Mouse (Mus musculus) ES-Bruce4 (cell line): ENCODE data around the gene Mapt. TPM values are rescaled to one million over a fixed set of nuclear protein-coding genes. Genes with fewer than 3 reads are reported as not detected.

Experiments
- H3K27ac ChIP-seq: 2 replicates; pipeline ENCODE4 v1.5.1; 2012; ENCODE audit warnings: low read length, inconsistent platforms; ENCODE audit not compliant: insufficient read depth
- H3K27me3 ChIP-seq: 2 replicates; pipeline ENCODE4 v1.6.1; 2012; ENCODE audit warnings: mild to moderate bottlenecking, low read length, inconsistent platforms; ENCODE audit not compliant: control insufficient read depth, poor library complexity, insufficient read depth, severe bottlenecking
- H3K36me3 ChIP-seq: 2 replicates; pipeline ENCODE4 v1.6.1; 2012; ENCODE audit warnings: inconsistent platforms, mild to moderate bottlenecking, low read length, moderate library complexity; ENCODE audit not compliant: control insufficient read depth, poor library complexity, insufficient read depth, severe bottlenecking
- H3K4me1 ChIP-seq: one replicate; pipeline ENCODE4 v1.8.1; 2011; ENCODE audit warnings: low read length; ENCODE audit not compliant: control insufficient read depth, insufficient read depth
- H3K4me3 ChIP-seq: 2 replicates; pipeline ENCODE4 v1.5.1; 2011; ENCODE audit warnings: low read depth, mild to moderate bottlenecking, low read length
- H3K9ac ChIP-seq: 2 replicates; pipeline ENCODE4 v1.6.1; 2012; ENCODE audit warnings: low read depth, mild to moderate bottlenecking, inconsistent platforms; ENCODE audit not compliant: poor library complexity, severe bottlenecking
- H3K9me3 ChIP-seq: replicated peaks from 2 replicates; pipeline ENCODE4 v1.6.1; 2012; ENCODE audit warnings: mild to moderate bottlenecking, low read length, inconsistent platforms; ENCODE audit not compliant: control insufficient read depth, poor library complexity, insufficient read depth, severe bottlenecking
- CTCF ChIP-seq: IDR thresholded peaks from one replicate; pipeline ENCODE4 v1.8.1; 2011; ENCODE audit warnings: low read depth, low read length
- EP300 ChIP-seq: IDR thresholded peaks from 2 replicates; pipeline ENCODE4 v1.6.1; 2011; ENCODE audit warnings: low read depth, low read length; ENCODE audit not compliant: insufficient read depth
- POLR2A ChIP-seq: IDR thresholded peaks from one replicate; pipeline ENCODE4 v1.8.1; 2011; ENCODE audit warnings: low read length; ENCODE audit not compliant: insufficient read depth
- polyA plus RNA-seq: library from polyadenylated mRNA; stranded (reverse); fragments of >200 nt; gene quantifications from 2 replicates; pipeline ENCODE4 v1.2.4, GENCODE M21; 2011; ENCODE audit warnings: low read depth; ENCODE audit not compliant: missing spikeins, insufficient read depth, insufficient read length

Mapt gene
- polyA plus RNA-seq, 1 experiment, result 13.6 TPM

GRCm38 (mm10) chr11:104275765-104276164, 44.6 kb downstream of the Mapt start:
- H3K27me3 ChIP-seq, result no peaks in the 10 kb centered on the region
- TF ChIP-seq POLR2A, result no peak
- TF ChIP-seq EP300, result no peak
- TF ChIP-seq CTCF, result no peak
- H3K4me1 ChIP-seq, result peaks cover 2% of the 10 kb centered on the region
- no peaks in the 10 kb centered on the region for H3K36me3 ChIP-seq
- H3K27ac ChIP-seq, result no peak overlapping the region
- no peak overlapping the region for H3K9ac ChIP-seq
- H3K9me3 ChIP-seq, result no peaks in the 10 kb centered on the region
- no peak overlapping the region for H3K4me3 ChIP-seq

GRCm38 (mm10) chr11:104278222-104278621, 47.0 kb downstream of the Mapt start:
- H3K27me3 ChIP-seq, result no peaks in the 10 kb centered on the region
- H3K27ac ChIP-seq, result no peak overlapping the region
- H3K9me3 ChIP-seq, result no peaks in the 10 kb centered on the region
- peak; percentile 91 for TF ChIP-seq CTCF
- TF ChIP-seq EP300, result peak; percentile 77
- no peak for TF ChIP-seq POLR2A
- no peaks in the 10 kb centered on the region for H3K36me3 ChIP-seq
- peak overlapping the region; percentile 39 for H3K4me3 ChIP-seq
- H3K4me1 ChIP-seq, result peaks cover 2% of the 10 kb centered on the region
- no peak overlapping the region; the same call in 1 of the 2 replicates for H3K9ac ChIP-seq

- Histone ChIP-seq H3K9me3 (no peaks in the 10 kb centered on the region), H3K4me1 (peaks cover 2% of the 10 kb centered on the region), H3K36me3 (no peaks in the 10 kb centered on the region), H3K27ac (no peak overlapping the region), H3K9ac (no peak overlapping the region), H3K4me3 (no peak overlapping the region), H3K27me3 (no peaks in the 10 kb centered on the region)
- TF ChIP-seq EP300 (no peak), CTCF (no peak), POLR2A (no peak)
These were observed 47.9 kb downstream of the Mapt start for GRCm38 (mm10) chr11:104279049-104279448.

- H3K4me3 ChIP-seq, result no peak overlapping the region
These were observed 48.3 kb downstream of the Mapt start for GRCm38 (mm10) chr11:104279538-104279937.

GRCm38 (mm10) chr11:104281501-104281900, 50.3 kb downstream of the Mapt start:
- no peaks in the 10 kb centered on the region for H3K27me3 ChIP-seq
- no peak overlapping the region for H3K27ac ChIP-seq
- no peak overlapping the region for H3K9ac ChIP-seq
- H3K4me3 ChIP-seq, result no peak overlapping the region
- TF ChIP-seq POLR2A, result no peak
- TF ChIP-seq CTCF, result no peak
- TF ChIP-seq EP300, result no peak
- H3K9me3 ChIP-seq, result 0 out of 2 replicates have a peak, but pooled peaks cover 2% of the 10 kb centered on the region
- H3K36me3 ChIP-seq, result no peaks in the 10 kb centered on the region
- peaks cover 2% of the 10 kb centered on the region for H3K4me1 ChIP-seq

More at GRCm38 (mm10) chr11:104279538-104279937, 48.3 kb downstream of the Mapt start:
- Histone ChIP-seq H3K9ac (no peak overlapping the region), H3K27me3 (no peaks in the 10 kb centered on the region), H3K9me3 (no peaks in the 10 kb centered on the region), H3K27ac (no peak overlapping the region), H3K36me3 (no peaks in the 10 kb centered on the region), H3K4me1 (peaks cover 2% of the 10 kb centered on the region)
- TF ChIP-seq EP300 (no peak), CTCF (no peak), POLR2A (no peak)

- Histone ChIP-seq H3K9me3 (0 out of 2 replicates have a peak, but pooled peaks cover 2% of the 10 kb centered on the region), H3K36me3 (no peaks in the 10 kb centered on the region), H3K4me1 (peaks cover 5% of the 10 kb centered on the region), H3K9ac (no peak overlapping the region), H3K27ac (peak overlapping the region; percentile 37; the same call in 1 of the 2 replicates), H3K4me3 (peak overlapping the region; percentile 22; the same call in 1 of the 2 replicates), H3K27me3 (no peaks in the 10 kb centered on the region)
- no peak for TF ChIP-seq POLR2A
- TF ChIP-seq CTCF, result no peak
- TF ChIP-seq EP300, result no peak
These were observed 55.9 kb downstream of the Mapt start for GRCm38 (mm10) chr11:104287113-104287512.
